Mouse (Mus musculus) hindbrain, postnatal 0 days (tissue): ENCODE measurements at regions not wholly inside any gene's neighbourhood (a gene's known extent, or its start where the extent isn't known, plus 50 kb on each side); places are given as distances from the start of the nearest gene placed in this dataset.

Experiments used
- ATAC-seq: fragments of 200-750 bp; cut with Nextera tagmentation; 2 replicates; pipeline ENCODE4 v1.8.0; 2017; ENCODE audit warnings: mild to moderate bottlenecking, moderate TSS enrichment, moderate library complexity
- DNase-seq: peaks from one replicate; pipeline ENCODE4 v3.0.0-alpha.2; 2015; ENCODE audit warnings: low spot score
- H3K27ac ChIP-seq: fragments of 300-500 bp; sonication (generic); 2 replicates; pipeline ENCODE4 v1.5.1; 2014; ENCODE audit warnings: mild to moderate bottlenecking
- H3K27me3 ChIP-seq: fragments of 300-500 bp; sonication (generic); 2 replicates; pipeline ENCODE4 v1.6.1; 2014; ENCODE audit warnings: low read length, mixed read lengths; ENCODE audit not compliant: insufficient read depth
- H3K36me3 ChIP-seq: fragments of 300-500 bp; sonication (generic); 2 replicates; pipeline ENCODE4 v1.6.1; 2014; ENCODE audit warnings: low read length, mixed read lengths; ENCODE audit not compliant: insufficient read depth
- H3K4me1 ChIP-seq: fragments of 300-500 bp; sonication (generic); 2 replicates; pipeline ENCODE4 v1.6.1; 2014; ENCODE audit warnings: antibody characterized with exemption, low read length, mixed read lengths; ENCODE audit not compliant: insufficient read depth
- H3K4me2 ChIP-seq: fragments of 300-500 bp; sonication (generic); 2 replicates; pipeline ENCODE4 v1.6.1; 2014; ENCODE audit warnings: low read depth, mild to moderate bottlenecking, low read length, moderate library complexity, mixed read lengths
- H3K4me3 ChIP-seq: fragments of 300-500 bp; sonication (generic); 2 replicates; pipeline ENCODE4 v1.5.1; 2014; ENCODE audit warnings: low read length
- H3K9ac ChIP-seq: fragments of 300-500 bp; sonication (generic); replicated peaks from 2 replicates; pipeline ENCODE4 v1.6.1; 2014; ENCODE audit warnings: mild to moderate bottlenecking, low read length, moderate library complexity, mixed read lengths
- H3K9me3 ChIP-seq: fragments of 300-500 bp; sonication (generic); 2 replicates; pipeline ENCODE4 v1.6.1; 2016; ENCODE audit warnings: low read length, mixed read lengths
- CTCF ChIP-seq: IDR thresholded peaks from 2 replicates; pipeline ENCODE4 v1.5.1; 2016; ENCODE audit warnings: antibody characterized with exemption, control low read depth, low read depth
- WGBS: fragments of 180-500 bp; shearing (Covaris S2); extraction: QIAGEN DNeasy Blood & Tissue Kit; methylation state at CpG from one replicate; pipeline ENCODE4 v1.1.7; 2014; 5-methylcytosine and 5-hydroxymethylcytosine counted together

DNA sequence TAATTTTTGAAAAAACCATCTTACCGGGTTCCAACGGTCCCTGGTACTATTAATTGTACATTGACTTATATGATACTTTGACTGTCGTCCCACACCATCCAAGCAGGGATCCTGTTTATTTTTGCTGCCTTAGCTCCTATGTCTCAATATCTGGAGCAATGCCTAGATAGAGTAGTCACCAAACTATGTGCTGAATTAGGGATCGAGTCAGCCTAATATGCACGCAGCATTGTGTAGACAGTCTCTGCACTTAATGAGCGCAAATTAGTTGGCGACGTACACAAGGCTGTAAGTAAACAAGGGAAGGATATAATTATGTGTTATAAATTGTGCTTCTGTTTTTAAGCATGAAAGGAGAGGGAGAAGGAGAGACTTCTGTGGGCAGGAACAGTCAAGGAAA, 1140.1 kb upstream of the Gulo start:
- Histone ChIP-seq H3K27ac (no peak overlapping the region), H3K9me3 (no peaks in the 10 kb centered on the region), H3K36me3 (no peaks in the 10 kb centered on the region), H3K9ac (no peak overlapping the region), H3K4me1 (no peaks in the 10 kb centered on the region), H3K4me2 (no peak overlapping the region), H3K4me3 (no peak overlapping the region), H3K27me3 (no peaks in the 10 kb centered on the region)
- no peak for TF ChIP-seq CTCF
- 79% methylated on average over 8 of the region's 8 CpGs for WGBS
- ATAC-seq (no peak), DNase-seq (no peak)

DNA sequence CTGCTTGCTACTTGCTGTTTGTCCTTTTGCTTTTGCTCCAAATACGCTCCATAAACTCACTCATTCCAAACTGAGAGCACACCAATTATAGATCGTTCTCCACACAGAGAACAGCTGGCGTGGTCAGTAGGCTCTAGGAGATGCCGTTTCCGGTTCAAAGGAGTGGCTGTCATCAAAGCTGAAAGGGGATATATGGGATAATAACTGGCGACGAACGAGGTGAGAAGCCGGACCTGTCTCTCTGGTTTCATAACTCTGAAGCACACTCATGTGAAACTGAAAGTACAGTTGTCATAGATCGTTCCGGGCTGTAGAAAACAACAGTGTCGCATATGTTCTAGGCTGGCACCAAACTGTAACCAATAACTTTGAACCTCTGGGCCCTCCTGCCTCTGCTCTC, 1137.6 kb upstream of the Gulo start:
- no peak for TF ChIP-seq CTCF
- H3K9me3 ChIP-seq = no peaks in the 10 kb centered on the region
- ATAC-seq (no peak), DNase-seq (no peak)
- no peak overlapping the region for H3K4me3 ChIP-seq
- 86% methylated on average over 12 of the region's 12 CpGs for WGBS
- H3K9ac ChIP-seq = no peak overlapping the region
- peaks cover 6% of the 10 kb centered on the region; the same call in 1 of the 2 replicates for H3K4me1 ChIP-seq
- no peaks in the 10 kb centered on the region for H3K36me3 ChIP-seq
- no peak overlapping the region for H3K27ac ChIP-seq
- H3K4me2 ChIP-seq = no peak overlapping the region
- no peaks in the 10 kb centered on the region for H3K27me3 ChIP-seq

DNA sequence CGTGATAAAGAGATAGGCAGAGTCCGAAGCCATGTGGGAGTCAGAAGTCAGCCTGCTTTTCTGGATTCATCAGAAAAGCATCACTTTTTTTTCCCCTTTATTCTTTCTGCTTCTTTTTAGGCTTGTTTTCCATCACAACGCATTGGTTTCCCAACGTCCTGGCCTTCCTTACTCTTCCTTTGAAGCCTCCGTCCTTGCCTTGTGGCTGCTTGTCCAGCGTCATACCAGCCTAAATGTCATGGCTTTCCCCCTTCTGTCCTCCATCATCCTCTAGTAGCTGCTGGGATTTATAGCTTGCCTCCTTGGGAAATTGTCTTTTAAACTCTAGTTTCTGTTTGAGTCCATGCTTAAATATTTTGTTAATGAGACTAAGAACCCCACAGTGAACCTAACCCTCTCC, 1136.0 kb upstream of the Gulo start:
- WGBS = 93% methylated on average over 6 of the region's 6 CpGs
- no peak for DNase-seq

DNA sequence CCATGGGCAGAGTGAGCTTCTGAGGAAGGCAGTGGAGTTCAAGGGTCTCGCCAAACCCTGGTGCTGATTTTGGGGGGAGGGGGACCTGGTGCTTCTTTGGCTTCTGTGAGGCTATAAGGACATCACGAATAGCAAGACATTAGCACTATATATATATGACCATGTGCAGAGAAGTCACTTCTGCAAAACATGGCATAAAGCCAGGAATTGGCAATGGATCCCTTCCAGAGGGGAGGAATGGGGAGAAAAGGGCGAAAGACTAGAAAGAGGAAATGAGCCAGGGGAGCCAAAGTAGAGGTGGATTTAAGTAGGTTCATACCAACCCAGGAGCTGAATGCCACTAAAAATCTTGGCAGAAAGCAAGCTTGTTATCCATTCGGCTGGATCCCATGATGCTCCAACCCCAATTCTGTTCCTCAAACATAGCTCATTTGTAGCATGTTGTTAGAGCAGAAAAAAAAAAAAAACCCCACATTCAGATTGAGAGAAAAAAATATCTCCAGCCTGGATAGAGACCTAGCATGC, 1135.5 kb upstream of the Gulo start:
- Histone ChIP-seq H3K9ac (no peak overlapping the region), H3K4me3 (no peak overlapping the region), H3K27ac (no peak overlapping the region), H3K27me3 (no peaks in the 10 kb centered on the region), H3K9me3 (no peaks in the 10 kb centered on the region), H3K4me2 (no peak overlapping the region), H3K4me1 (peaks cover 6% of the 10 kb centered on the region; the same call in 1 of the 2 replicates), H3K36me3 (no peaks in the 10 kb centered on the region)
- TF ChIP-seq CTCF = no peak
- no peak for ATAC-seq
- DNase-seq = peak; percentile 34
- 57% methylated on average over 4 of the region's 4 CpGs for WGBS

More for the DNA sequence above, 1136.0 kb upstream of the Gulo start:
- peaks cover 6% of the 10 kb centered on the region; the same call in 1 of the 2 replicates for H3K4me1 ChIP-seq
- no peaks in the 10 kb centered on the region for H3K36me3 ChIP-seq
- ATAC-seq = no peak
- H3K27me3 ChIP-seq = no peaks in the 10 kb centered on the region
- no peak overlapping the region for H3K4me3 ChIP-seq
- TF ChIP-seq CTCF = no peak
- H3K27ac ChIP-seq = no peak overlapping the region
- H3K9me3 ChIP-seq = no peaks in the 10 kb centered on the region
- no peak overlapping the region for H3K9ac ChIP-seq
- no peak overlapping the region for H3K4me2 ChIP-seq

DNA sequence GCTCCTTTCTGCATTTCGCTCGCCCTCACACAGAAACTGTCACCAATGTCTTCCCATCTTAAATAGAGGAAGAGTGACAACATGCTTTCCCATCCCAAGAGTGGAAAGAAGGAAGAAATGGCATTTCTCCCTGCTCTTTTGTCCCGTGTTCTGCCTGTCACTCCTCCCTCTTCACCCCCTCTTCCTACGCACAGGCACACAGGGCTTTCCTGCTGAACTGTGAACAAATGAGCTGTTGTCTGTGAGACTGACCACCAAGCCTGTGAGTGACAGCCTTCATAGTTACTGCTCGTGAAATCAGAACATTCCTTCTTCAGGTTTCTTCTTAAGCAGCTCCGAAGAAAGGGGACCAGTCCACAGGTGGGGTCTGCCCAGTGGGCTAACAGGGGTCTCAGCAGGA, 1134.8 kb upstream of the Gulo start:
- Histone ChIP-seq H3K27me3 (no peaks in the 10 kb centered on the region), H3K36me3 (no peaks in the 10 kb centered on the region), H3K4me2 (no peak overlapping the region), H3K4me1 (peaks cover 6% of the 10 kb centered on the region; the same call in 1 of the 2 replicates), H3K9me3 (no peaks in the 10 kb centered on the region), H3K4me3 (no peak overlapping the region), H3K9ac (no peak overlapping the region), H3K27ac (no peak overlapping the region)
- no peak for ATAC-seq
- no peak for DNase-seq
- TF ChIP-seq CTCF = no peak
- 38% methylated on average over 6 of the region's 6 CpGs for WGBS

DNA sequence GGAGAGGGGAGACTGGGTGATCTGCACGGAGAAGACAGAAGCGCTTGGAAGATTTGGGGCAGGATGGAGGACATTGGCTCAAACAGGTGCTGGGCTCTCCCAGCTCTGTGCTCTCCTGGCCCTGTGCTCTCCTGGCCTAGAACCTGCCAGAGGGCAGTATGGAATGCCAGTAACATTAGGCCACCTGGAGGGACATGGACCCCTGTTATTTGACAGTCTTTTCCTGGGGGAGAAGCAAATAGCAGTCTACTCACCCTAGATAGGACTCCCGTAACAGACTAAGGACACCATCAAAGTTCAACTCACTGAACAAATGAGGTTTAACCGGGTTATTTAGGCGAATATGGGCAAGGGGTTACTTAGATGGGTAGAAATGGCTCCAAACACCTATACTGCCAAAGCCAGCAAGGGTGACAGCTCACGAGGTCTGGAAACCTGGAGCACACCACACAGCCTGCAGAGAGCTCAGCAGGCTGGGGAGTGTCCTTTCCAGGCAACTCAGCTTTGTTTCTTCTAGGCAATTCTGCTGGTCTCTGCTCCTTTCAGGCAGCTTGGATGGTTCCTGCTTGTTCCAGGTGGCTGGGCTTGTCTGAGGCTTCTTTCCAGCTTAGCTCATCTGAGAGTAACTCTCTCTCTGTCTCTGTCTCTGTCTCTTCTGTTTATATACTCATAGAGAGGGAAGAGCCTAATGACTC, 1133.7 kb upstream of the Gulo start:
- 0 out of 2 replicates have a peak overlapping the region, but pooled peaks have one; percentile 5 for H3K27ac ChIP-seq
- TF ChIP-seq CTCF = no peak

More for the DNA sequence above, 1133.7 kb upstream of the Gulo start:
- H3K36me3 ChIP-seq = no peaks in the 10 kb centered on the region
- no peak overlapping the region for H3K4me3 ChIP-seq
- WGBS = 61% methylated on average over 6 of the region's 6 CpGs
- no peaks in the 10 kb centered on the region for H3K9me3 ChIP-seq
- H3K4me1 ChIP-seq = peaks cover 6% of the 10 kb centered on the region; the same call in 1 of the 2 replicates
- peak overlapping the region; percentile 32; the same call in 1 of the 2 replicates for H3K4me2 ChIP-seq
- ATAC-seq (no peak), DNase-seq (no peak)
- H3K27me3 ChIP-seq = no peaks in the 10 kb centered on the region
- no peak overlapping the region for H3K9ac ChIP-seq
